Mouse (Mus musculus): ENCODE results near the gene Enpep.

GRCm38 (mm10) chr3:129223401-129223800 lies 109.1 kb downstream of the Enpep start:
- no peak for TF ChIP-seq TAL1 (IDR thresholded peaks at IDR 0.05; ENCODE audit: low read length)
- no peak for TF ChIP-seq GATA1 (IDR thresholded peaks at IDR 0.05; ENCODE audit: low read length)

All from erythroblast, embryonic 14.5 days (primary cell).